In the genomic region with DNA sequence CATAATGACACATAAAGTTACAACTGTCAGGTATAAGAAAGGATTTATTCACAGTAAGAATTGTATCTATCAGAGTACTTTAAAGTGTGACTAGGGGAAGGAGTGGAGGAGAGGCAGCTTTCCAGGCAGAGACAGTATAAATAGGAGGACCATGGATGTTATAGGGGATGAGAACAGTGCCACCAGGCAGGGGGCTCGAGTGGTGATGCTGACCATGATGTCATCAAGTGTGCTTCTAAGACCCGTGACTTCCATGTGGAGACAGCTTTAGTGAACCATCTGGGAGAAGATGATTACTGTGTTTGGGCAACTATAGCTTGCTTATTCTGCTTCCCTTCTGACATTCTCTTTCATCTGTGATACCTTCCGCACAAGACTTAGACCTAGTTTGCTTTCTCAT, we compare ENCODE assay signal across 25 mouse cellular contexts. TPM values are rescaled to one million over a fixed set of nuclear protein-coding genes. Genes with fewer than 3 reads are reported as not detected.
DNase-seq lines count a peak whose midpoint lies in the region; ATAC-seq and TF ChIP-seq lines count a peak whose summit lies in the region.
"Had no signal": no experiment of that assay in that cellular context is flagged by ENCODE, and none has a peak within 500 bp of the region (broad histone marks: within the 10 kb centered on the region; RNA-seq: fewer than 3 reads in every experiment).

No protein-coding gene starts in this region.

- H3K27me3 ChIP-seq in heart, embryonic 14.5 days (ENCODE audit: control insufficient read depth, insufficient read depth, low read length) = no peaks in the 10 kb centered on the region
- H3K27me3 ChIP-seq in kidney, adult 2 months (replicated peaks; ENCODE audit: control insufficient read depth, insufficient read depth, low read length) = no peaks in the 10 kb centered on the region
- H3K27me3 ChIP-seq in CH12.LX (replicated peaks) = no peaks in the 10 kb centered on the region
- H3K27me3 ChIP-seq: forebrain, embryonic 13.5 days; hindbrain, embryonic 13.5 days; intestine, embryonic 15.5 days; Patski had no signal

- H3K36me3 ChIP-seq in heart, embryonic 14.5 days (ENCODE audit: control insufficient read depth, insufficient read depth, low read length) = no peaks in the 10 kb centered on the region
- H3K36me3 ChIP-seq in kidney, adult 2 months (ENCODE audit: control insufficient read depth, insufficient read depth, low read length) = no peaks in the 10 kb centered on the region
- peaks cover 0 to 3% of the 10 kb centered on the region in 2 experiments for H3K36me3 ChIP-seq in CH12.LX (replicated peaks in 1 of 2; ENCODE audit: control insufficient read depth in 1 of 2, insufficient read depth in 1 of 2, low read length in 1 of 2)
- H3K36me3 ChIP-seq: forebrain, embryonic 10.5 days; hindbrain, embryonic 10.5 days; hindbrain, embryonic 13.5 days; intestine, embryonic 15.5 days had no signal

- no peak for TF ChIP-seq CTCF in kidney, adult 2 months (conservative IDR thresholded peaks at IDR 0.05; ENCODE audit: insufficient read depth, insufficient read length, low read depth, low read length)
- TF ChIP-seq CTCF in CH12.LX (conservative IDR thresholded peaks at IDR 0.05 in 1 of 2, IDR thresholded peaks at IDR 0.05 in 1 of 2; ENCODE audit: low read depth in 2 of 2, low read length in 2 of 2) = no peak

- no peaks in the 10 kb centered on the region for H3K9me3 ChIP-seq in heart, embryonic 14.5 days (ENCODE audit: control insufficient read depth, low read length)
- H3K9me3 ChIP-seq in CH12.LX (replicated peaks; ENCODE audit: low read length) = no peaks in the 10 kb centered on the region
- H3K9me3 ChIP-seq: forebrain, embryonic 10.5 days; forebrain, embryonic 13.5 days; G1E; hindbrain, embryonic 10.5 days; hindbrain, embryonic 13.5 days; intestine, embryonic 15.5 days had no signal

- no peak overlapping the region for H3K4me3 ChIP-seq in heart, embryonic 14.5 days (ENCODE audit: control insufficient read depth in 1 of 2, insufficient read depth in 1 of 2, low read depth in 1 of 2, low read length in 2 of 2)
- no peak overlapping the region for H3K4me3 ChIP-seq in kidney, adult 2 months (ENCODE audit: insufficient read depth, low read depth, low read length)
- H3K4me3 ChIP-seq in CH12.LX (replicated peaks in 1 of 3; ENCODE audit: low read depth in 2 of 3, low read length in 2 of 3, poor library complexity in 1 of 3) = peak overlapping the region in 2 of 3 experiments; percentile 20 to 24
- H3K4me3 ChIP-seq: forebrain, embryonic 10.5 days; forebrain, embryonic 13.5 days; gastrocnemius, adult 2 months; hindbrain, embryonic 10.5 days; hindbrain, embryonic 13.5 days; intestine, embryonic 15.5 days had no signal

- ATAC-seq in heart, embryonic 14.5 days (ENCODE audit: insufficient number of reproducible peaks, insufficient read depth, low FRiP score, low read depth) = no peak
- ATAC-seq: forebrain, embryonic 13.5 days; forebrain, postnatal 0 days; hindbrain, embryonic 16.5 days; intestine, embryonic 15.5 days; Patski had no signal

- TF ChIP-seq POLR2A in kidney, adult 2 months (IDR thresholded peaks at IDR 0.05; ENCODE audit: low read depth, low read length) = no peak
- no peak for TF ChIP-seq POLR2A in CH12.LX (IDR thresholded peaks at IDR 0.05; ENCODE audit: low read depth, low read length)

- DNase-seq in heart, postnatal 4 days = no peak
- DNase-seq in kidney, adult 2 months = no peak
- DNase-seq in kidney, adult 18-20 months = no peak
- no peak for DNase-seq in CH12.LX (ENCODE audit: extremely low read depth)
- DNase-seq in testis, postnatal 14 days (ENCODE audit: low spot score) = no peak
- DNase-seq: adrenal gland, postnatal 10 days; adrenal gland, postnatal 36 days; cerebellum, adult 18-20 months; cerebellum, adult 9-10 months; cerebellum, postnatal 14 days; forebrain, postnatal 0 days; gastrocnemius, adult 2 months; gastrocnemius, postnatal 14 days; heart, adult 11 months; kidney, adult 11 months had no signal

- peak overlapping the region; percentile 40 for H3K9ac ChIP-seq in heart, embryonic 14.5 days (ENCODE audit: low read length)
- H3K9ac ChIP-seq in CH12.LX (ENCODE audit: insufficient read depth, low read depth) = no peak overlapping the region
- H3K9ac ChIP-seq: forebrain, embryonic 13.5 days; forebrain, postnatal 0 days; hindbrain, embryonic 13.5 days; intestine, embryonic 15.5 days had no signal

- WGBS in heart, embryonic 14.5 days = 33% methylated on average over 3 of the region's 3 CpGs
- 39% methylated on average over 3 of the region's 3 CpGs for WGBS in kidney, adult 2 months

- in situ Hi-C loops in CH12.LX (cut with MboI; ENCODE audit: low pct_ligation_motif_present, low pct_unique_long_range_greater_than_20kb, low sequenced_read_pairs) = no loop called here

- no peak for TF ChIP-seq RAD21 in CH12.LX (IDR thresholded peaks at IDR 0.05; ENCODE audit: low read depth, low read length)

- dilution Hi-C loops in CH12.LX (cut with MboI; ENCODE audit: extremely low pct_ligation_motif_present, extremely low pct_unique_long_range_greater_than_20kb, low sequenced_read_pairs) = no loop called here

- H3K4me1 ChIP-seq in heart, embryonic 14.5 days (ENCODE audit: control insufficient read depth in 2 of 2, insufficient read depth in 2 of 2, low read length in 2 of 2) = peaks cover 0 to 60% of the 10 kb centered on the region in 2 experiments; a peak in 3 of 4 replicates
- H3K4me1 ChIP-seq in kidney, adult 2 months (ENCODE audit: control insufficient read depth, insufficient read depth, low read length) = peaks cover 31% of the 10 kb centered on the region
- H3K4me1 ChIP-seq in CH12.LX (ENCODE audit: control insufficient read depth in 1 of 2, insufficient read depth in 2 of 2) = peaks cover 19 to 53% of the 10 kb centered on the region in 2 experiments

- peak overlapping the region; percentile 21; the same call in 1 of the 2 replicates for H3K4me2 ChIP-seq in heart, embryonic 14.5 days (ENCODE audit: low read length)
- peak overlapping the region; percentile 69 for H3K4me2 ChIP-seq in CH12.LX (ENCODE audit: insufficient read depth, low read depth, poor library complexity, severe bottlenecking)
- H3K4me2 ChIP-seq: forebrain, embryonic 13.5 days; heart, embryonic 11.5 days; hindbrain, embryonic 13.5 days; intestine, embryonic 15.5 days had no signal

- H3K27ac ChIP-seq in heart, embryonic 14.5 days (replicated peaks in 1 of 2; ENCODE audit: control insufficient read depth in 1 of 2, insufficient read depth in 1 of 2, low read depth in 2 of 2, low read length in 2 of 2) = peak overlapping the region in 1 of 2 experiments; percentile 50; a peak in 1 of 4 replicates
- H3K27ac ChIP-seq in kidney, adult 2 months (ENCODE audit: insufficient read depth, low read depth, low read length) = peak overlapping the region; percentile 45
- peak overlapping the region; percentile 73 for H3K27ac ChIP-seq in CH12.LX (ENCODE audit: insufficient read depth, low read depth)
- H3K27ac ChIP-seq: forebrain, embryonic 10.5 days; forebrain, embryonic 13.5 days; gastrocnemius, adult 2 months; hindbrain, embryonic 10.5 days; hindbrain, embryonic 13.5 days; intestine, embryonic 15.5 days had no signal

- 0 out of 2 replicates have a peak, but pooled peaks have one; percentile 29 for TF ChIP-seq EP300 in CH12.LX (IDR thresholded peaks at IDR 0.05; ENCODE audit: low read length)

- H3K79me2 ChIP-seq in CH12.LX (replicated peaks; ENCODE audit: control insufficient read depth, extremely low read depth, insufficient read depth, poor library complexity, severe bottlenecking) = peaks cover 93% of the 10 kb centered on the region

TF ChIP-seq in CH12.LX, 34 proteins besides CTCF, POLR2A, EP300 and RAD21:
- TF ChIP-seq JUN (IDR thresholded peaks at IDR 0.05; ENCODE audit: insufficient read depth, low read depth, low read length) (no peak), MXI1 (IDR thresholded peaks at IDR 0.05; ENCODE audit: low read depth, low read length) (peak; percentile 22; the same call in 1 of the 2 replicates), BHLHE40 (IDR thresholded peaks at IDR 0.05; ENCODE audit: low read depth, low read length) (peak; percentile 61), PAX5 (IDR thresholded peaks at IDR 0.05; ENCODE audit: low read length) (no peak), TCF12 (IDR thresholded peaks at IDR 0.05; ENCODE audit: low read depth, low read length) (no peak), RCOR1 (conservative IDR thresholded peaks at IDR 0.05; ENCODE audit: low read depth, low read length) (no peak), MAX (IDR thresholded peaks at IDR 0.05; ENCODE audit: low read length) (peak; percentile 70; the same call in 1 of the 2 replicates), MAFK (IDR thresholded peaks at IDR 0.05; ENCODE audit: insufficient replicate concordance, low read length) (no peak), SMC3 (IDR thresholded peaks at IDR 0.05; ENCODE audit: low read depth, low read length) (no peak), CHD1 (IDR thresholded peaks at IDR 0.05; ENCODE audit: low read depth, low read length) (no peak), MYC (IDR thresholded peaks at IDR 0.05; ENCODE audit: low read depth, low read length) (no peak), ZKSCAN1 (IDR thresholded peaks at IDR 0.05; ENCODE audit: borderline replicate concordance, low read depth, low read length) (no peak), USF2 (conservative IDR thresholded peaks at IDR 0.05; ENCODE audit: low read depth, low read length) (no peak), KAT2A (IDR thresholded peaks at IDR 0.05; ENCODE audit: insufficient replicate concordance, low read length) (no peak), SIN3A (IDR thresholded peaks at IDR 0.05; ENCODE audit: low read length) (no peak), ZNF384 (IDR thresholded peaks at IDR 0.05; ENCODE audit: low read depth, low read length) (no peak), ETS1 (conservative IDR thresholded peaks at IDR 0.05; ENCODE audit: low read depth, low read length) (peak; percentile 45; the same call in 1 of the 2 replicates), IRF4 (IDR thresholded peaks at IDR 0.05; ENCODE audit: low read depth, low read length) (no peak)

RNA-seq across cellular contexts. Expression of gene Senp6, which starts 4.9 kb away (rescaled TPM):
- 51.7 and 52.3 TPM in 2 replicates for polyA plus RNA-seq in heart, embryonic 14.5 days (2014; fragmentation: Nextera tagmentation; extraction: Ambion mirVana)
- 100 to 1,000 TPM; 101 to 104 TPM for total RNA-seq in heart, postnatal 4 days (2021)
- 18.4 and 23.9 TPM in 2 replicates for polyA plus RNA-seq in kidney, adult 2 months (2012; rRNA removed)
- 97.5 and 113 TPM in 2 replicates for total RNA-seq in CH12.LX (2012; rRNA removed)
- 167 and 186 TPM in 2 replicates for total RNA-seq in CH12.LX (2014; rRNA removed)
- polyA plus RNA-seq in CH12.LX (2012; ENCODE audit: insufficient read length, low read depth) = 113 TPM in 2 replicates

RNA-seq across cellular contexts. Expression of gene Filip1, which starts 59.0 kb away (rescaled TPM):
- polyA plus RNA-seq in heart, embryonic 14.5 days (2014; fragmentation: Nextera tagmentation; extraction: Ambion mirVana) = 33.9 and 39.3 TPM in 2 replicates
- 100 to 1,000 TPM; 101 to 114 TPM for total RNA-seq in heart, postnatal 4 days (2021)
- polyA plus RNA-seq in kidney, adult 2 months (2012; rRNA removed) = 1.5 and 1.8 TPM in 2 replicates
- total RNA-seq in CH12.LX (2012; rRNA removed) (0.50 and 1.5 TPM in 2 replicates), CH12.LX (2014; rRNA removed) (0.24 and 0.71 TPM in 2 replicates)
- 1.3 and 1.4 TPM in 2 replicates for polyA plus RNA-seq in CH12.LX (2012; ENCODE audit: insufficient read length, low read depth)
- polyA plus RNA-seq: G1E, Patski had no signal

Comparison
In these comparisons a context has a peak if more than half of its experiments do, and no peak if none do; other contexts are left out.
1. H3K4me3 ChIP-seq: peak in CH12.LX (2 of 3); none in heart, embryonic 14.5 days (0 of 2) and kidney, adult 2 months (single experiment).
2. RNA of gene Filip1, which starts 59.0 kb away (polyA plus RNA-seq): 33.9 to 39.3 TPM in heart, embryonic 14.5 days; 1.5 to 1.8 TPM in kidney, adult 2 months and 1.3 to 1.4 TPM in CH12.LX; every median in the first group is over 10 times any median in the second.